Mouse (Mus musculus) spleen, postnatal 4 days (tissue): ENCODE results near the gene Fto.

Experiments used
- DNase-seq, 2 experiments: peaks; one replicate each; pipeline ENCODE4 v3.0.0; 2022; ENCODE audit warnings: low spot score in 2 of 2

The Fto gene

DNA sequence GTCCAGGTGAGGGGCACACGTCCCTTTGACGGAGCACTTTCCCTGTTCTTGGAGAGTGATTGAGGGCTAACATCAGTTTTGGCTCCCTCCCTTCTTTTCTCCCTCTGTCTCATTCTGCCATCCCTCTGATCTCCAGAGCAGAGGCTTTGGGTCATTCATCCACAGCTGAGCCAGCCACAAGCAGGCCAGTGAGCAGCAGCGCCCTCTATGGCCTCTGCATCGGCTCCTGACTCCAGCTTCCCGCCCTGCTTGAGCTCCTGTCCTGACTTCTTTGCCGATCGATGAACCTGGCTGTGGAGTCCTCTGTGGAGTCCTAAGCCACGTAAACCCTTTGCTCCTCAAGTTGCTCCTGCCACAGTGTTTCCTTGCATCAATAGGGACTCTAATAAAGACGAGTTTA is 10.9 kb downstream of the Fto start:
- no peak for DNase-seq

DNA sequence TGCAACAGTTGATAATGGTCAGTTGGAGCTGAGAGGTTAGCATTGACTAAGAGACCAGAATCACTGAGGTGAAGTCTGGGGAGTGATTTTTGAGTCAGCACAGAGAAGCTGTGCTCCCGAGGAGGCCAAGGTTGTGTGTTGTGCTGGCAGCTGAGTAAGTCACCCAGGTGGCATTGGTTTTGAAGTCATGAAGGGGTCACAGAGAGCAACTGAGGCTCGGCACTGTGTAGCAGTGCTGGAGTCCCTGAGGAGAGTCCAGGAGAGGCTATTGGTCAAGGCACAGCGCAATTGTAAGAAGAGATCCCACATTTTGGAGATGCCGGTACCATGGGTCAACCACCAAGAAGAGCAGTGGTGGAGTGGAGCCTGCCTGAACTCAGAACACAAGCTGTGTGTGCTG is 11.6 kb downstream of the Fto start:
- no peak for DNase-seq

GRCm38 (mm10) chr8:91326018-91326417 is 12.7 kb downstream of the Fto start:
- DNase-seq: no peak

GRCm38 (mm10) chr8:91326946-91327345 is 13.6 kb downstream of the Fto start:
- DNase-seq: no peak

- no peak for DNase-seq
These were observed 14.3 kb downstream of the Fto start for GRCm38 (mm10) chr8:91327471-91328205.

DNA sequence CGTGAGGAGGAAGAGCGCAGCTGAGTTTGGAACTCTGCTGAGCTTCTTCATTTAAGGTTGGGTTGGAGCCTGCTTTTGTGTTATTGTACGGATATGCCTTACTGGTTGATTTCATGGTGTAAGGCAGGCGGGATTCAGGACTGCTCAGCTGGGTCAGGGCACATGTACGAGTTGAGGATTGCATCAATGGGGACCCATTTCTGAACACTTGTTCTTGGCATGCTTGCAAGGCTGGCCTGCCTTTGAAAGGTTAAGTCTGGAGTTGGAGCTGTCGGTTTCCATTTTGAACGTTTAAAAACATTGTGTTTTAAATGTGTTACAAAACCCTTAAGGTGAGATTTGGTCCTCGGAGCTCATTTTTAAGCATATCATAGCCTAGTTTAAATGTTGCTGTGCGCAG is 15.7 kb downstream of the Fto start:
- DNase-seq: no peak

GRCm38 (mm10) chr8:91329461-91329850 is 16.1 kb downstream of the Fto start:
- no peak for DNase-seq

DNA sequence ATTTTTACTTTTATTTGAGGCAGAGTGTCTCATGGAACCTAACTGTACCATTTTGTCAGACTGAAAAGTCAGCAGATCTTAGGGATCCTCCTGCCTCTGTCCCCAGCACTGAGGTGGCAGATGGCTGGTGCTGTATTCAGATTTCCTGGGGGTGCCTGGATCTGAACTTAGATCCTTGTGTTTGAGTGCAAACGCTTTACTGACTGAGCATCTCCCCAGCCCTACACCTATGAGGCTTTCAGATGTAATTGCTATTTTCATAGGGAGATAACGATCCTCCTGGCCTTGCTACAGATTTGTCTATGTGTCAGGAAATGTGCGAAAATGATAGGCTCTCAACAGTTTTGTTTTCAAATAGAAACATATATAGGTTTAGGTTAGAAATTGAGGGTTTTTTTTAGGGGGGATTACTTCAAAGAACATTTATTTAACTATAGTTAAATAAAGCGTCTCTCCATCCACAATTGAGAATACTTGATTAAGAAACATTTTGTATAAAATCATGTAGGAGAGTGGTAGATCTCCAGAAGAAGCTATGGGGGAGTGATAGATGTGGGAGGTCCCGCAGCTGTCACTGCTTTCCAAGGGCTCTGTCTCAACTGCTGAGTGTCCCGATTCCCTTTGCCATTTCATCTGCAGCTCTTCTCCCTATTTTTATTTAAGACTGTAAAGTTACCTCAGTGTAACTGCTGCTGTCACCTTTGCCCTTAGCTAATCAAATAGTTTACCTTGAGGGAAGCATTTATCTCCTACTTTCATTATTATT is 25.2 kb downstream of the Fto start:
- DNase-seq: no peak

- no peak for DNase-seq
These were observed 26.3 kb downstream of the Fto start for GRCm38 (mm10) chr8:91339651-91340050.

DNA sequence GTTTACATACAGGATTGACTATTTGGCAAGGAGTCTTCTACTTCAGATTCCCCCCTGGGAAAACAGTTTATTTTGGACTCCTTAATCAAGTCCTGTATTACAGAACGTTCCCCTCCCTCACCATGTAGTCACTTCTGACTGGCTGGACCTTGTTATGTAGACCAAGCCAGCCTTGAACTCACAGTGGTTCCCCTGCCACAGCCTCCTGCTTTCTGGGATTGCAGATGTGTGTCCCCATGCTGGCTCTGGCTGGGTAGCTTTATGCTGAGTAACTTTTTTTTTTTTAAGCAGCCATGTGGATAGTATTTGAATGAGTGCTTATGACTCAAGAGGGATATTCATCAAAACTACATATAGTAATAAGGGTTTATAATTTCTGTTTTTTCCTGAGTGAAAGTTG is 27.4 kb downstream of the Fto start:
- no peak for DNase-seq

GRCm38 (mm10) chr8:91342196-91342595 is 28.9 kb downstream of the Fto start:
- no peak for DNase-seq

GRCm38 (mm10) chr8:91342798-91343197 is 29.5 kb downstream of the Fto start:
- no peak for DNase-seq

GRCm38 (mm10) chr8:91344659-91345058 is 31.3 kb downstream of the Fto start:
- DNase-seq: no peak

- no peak for DNase-seq
These were observed 33.8 kb downstream of the Fto start for GRCm38 (mm10) chr8:91347146-91347545.

- no peak for DNase-seq
These were observed 34.3 kb downstream of the Fto start for GRCm38 (mm10) chr8:91347595-91347994.

DNA sequence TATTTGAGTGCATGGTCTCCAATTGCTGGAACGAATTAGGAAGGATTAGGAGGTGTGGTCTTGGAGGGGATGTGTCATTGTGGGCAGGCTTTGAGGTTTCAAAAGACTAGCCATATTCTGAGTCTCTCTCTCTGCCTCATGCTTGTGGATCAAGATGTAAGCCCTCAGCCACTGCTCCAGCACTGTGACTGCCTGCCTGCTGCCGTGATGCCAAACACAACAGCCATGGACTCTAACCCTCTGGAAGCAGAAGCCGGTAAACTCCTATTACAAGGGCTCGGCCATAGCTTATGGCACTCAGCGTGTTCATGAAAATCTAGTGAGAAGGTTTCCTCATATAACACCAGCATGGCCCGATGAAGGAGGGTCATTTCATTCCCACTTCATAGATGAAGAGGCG is 36.5 kb downstream of the Fto start:
- DNase-seq: no peak

- no peak for DNase-seq
These were observed 37.3 kb downstream of the Fto start for GRCm38 (mm10) chr8:91350628-91351027.

DNA sequence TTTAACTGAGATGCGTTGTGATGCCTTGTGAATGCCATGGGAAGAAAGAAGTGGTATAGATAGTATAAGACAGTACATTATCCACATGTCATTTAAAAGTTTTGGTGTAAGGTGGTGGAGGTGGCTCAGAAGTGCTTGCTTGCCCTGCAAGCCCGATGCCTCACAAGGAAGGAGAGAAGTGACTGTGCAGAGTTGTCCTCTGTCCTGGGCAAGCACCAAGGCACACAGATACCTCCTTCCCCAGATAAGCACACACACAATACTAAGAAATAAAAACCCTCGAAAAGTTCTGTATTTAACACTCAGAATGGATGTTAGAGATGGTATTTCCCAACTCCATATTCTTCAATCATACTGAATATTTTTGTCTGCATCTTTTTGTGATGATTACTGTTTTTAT is 39.3 kb downstream of the Fto start:
- DNase-seq: no peak

DNA sequence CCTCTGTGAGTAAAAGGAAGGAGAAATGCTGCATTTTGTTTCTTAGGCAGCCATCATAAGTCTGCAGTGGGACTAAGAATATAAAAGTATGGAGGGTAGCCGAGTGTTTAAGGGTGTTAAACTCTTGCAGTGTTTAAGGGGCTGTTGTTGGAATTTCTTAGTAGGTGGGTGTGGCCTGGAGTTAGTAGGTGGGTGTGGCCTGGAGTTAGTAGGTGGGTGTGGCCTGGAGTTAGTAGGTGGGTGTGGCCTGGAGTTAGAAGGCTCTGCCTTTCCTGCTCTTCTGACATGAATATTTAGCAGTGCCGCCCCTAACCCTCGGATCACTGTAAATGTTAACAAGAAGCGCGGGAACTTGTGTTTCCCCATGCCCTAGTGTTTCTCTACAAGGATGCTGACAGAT is 39.7 kb downstream of the Fto start:
- DNase-seq: no peak

DNA sequence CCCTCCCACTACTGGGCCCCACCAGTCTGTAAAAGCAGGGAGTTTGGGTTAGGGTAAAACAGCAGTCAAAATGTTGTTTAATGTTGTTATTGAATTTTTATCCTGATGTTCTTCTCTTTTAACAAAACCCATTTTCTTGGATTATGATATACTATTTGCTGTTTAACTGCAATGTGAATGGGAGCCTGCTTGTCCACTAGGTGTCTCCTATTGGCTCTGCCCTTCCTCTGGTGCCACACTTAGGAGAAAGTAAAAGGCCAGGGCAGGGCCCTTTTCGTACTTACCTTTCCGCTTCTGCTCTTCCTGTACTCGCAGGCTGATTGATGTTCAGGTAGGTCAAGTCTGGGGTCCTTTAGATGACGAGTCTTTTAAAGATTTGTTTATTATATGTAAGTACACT is 40.6 kb downstream of the Fto start:
- no peak for DNase-seq

- no peak for DNase-seq
These were observed 42.1 kb downstream of the Fto start for GRCm38 (mm10) chr8:91355301-91355905.

DNA sequence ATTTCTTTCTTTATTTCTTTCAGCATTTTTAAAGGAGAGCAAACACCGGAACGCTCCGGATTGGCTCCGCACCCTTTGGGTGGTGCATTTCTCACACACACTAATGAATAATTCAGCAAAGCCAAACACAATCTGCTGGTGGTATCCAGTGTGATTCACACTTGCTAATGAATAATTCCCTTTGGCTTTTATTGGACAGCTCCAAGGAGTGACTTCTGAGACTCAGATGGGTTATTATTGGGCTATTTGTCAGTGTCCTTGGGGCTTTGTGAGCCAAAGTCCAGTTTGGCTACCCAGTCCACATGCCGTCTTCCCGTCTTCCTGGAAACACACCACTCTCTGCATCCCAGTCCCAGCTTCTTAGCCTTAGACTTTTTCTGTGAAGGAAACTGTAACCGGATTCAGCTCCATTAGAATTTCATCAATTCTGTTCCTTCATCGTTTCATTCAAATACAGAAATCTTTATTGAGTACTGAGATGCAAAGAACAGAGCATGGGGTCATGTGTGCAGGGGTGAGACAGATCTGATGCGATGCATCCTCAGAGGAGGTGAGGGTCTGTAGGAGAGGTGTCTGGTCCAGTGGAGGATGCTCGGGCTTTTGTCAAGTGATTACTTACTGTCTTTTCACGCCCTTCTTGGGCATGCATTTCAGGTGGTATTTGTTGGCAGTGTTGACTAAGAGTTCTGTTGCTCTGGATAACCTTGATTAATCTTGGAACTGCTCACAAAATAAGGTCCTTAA is 42.8 kb downstream of the Fto start:
- DNase-seq: no peak
